Mouse (Mus musculus): ENCODE measurements around the gene E2f7.

DNA sequence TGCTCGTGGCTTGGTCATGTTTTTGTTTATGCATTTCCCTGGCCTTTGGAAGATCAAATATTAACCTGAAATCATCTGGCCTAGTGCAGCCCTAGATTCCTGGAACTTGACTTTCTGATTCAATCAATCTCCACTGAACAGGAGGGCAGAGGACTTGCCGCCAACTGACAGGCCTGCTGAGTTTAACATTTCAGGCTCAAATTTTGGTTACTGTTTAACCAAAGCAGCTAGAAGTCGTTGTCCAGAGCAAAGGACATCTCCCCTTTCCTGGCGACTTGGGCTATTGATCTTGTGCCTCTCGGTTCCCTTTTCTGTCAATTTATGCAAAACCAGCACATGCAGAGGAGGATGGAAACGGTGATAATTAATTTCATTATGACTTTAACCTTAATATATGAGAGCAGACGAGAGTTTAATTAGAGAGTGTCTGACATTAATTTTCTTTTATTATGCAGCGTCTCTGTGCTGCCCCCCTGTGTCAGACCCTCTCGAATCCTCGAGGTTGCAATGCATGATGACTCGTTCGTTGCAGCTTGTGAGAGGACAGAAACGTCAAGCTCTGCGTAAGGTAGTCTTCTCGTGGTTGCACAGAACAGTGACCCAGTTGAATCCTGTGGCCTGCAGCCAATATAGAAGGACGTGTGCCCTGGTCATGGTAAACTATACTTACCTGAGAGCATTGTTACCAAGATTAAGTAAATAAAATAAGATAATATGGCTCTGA, 37.7 kb upstream of the E2f7 start:
- no peak for TF ChIP-seq CTCF (IDR thresholded peaks at IDR 0.05; ENCODE audit: control insufficient read depth, insufficient read depth, insufficient read length)
- no peak for TF ChIP-seq USF1 (IDR thresholded peaks at IDR 0.05; ENCODE audit: low read depth)
- no peak for TF ChIP-seq MAX (IDR thresholded peaks at IDR 0.05)
- TF ChIP-seq MYOG (IDR thresholded peaks at IDR 0.05; ENCODE audit: control insufficient read depth, extremely low read depth, insufficient read length) = no peak
